Mouse (Mus musculus): Measurements from ENCODE around the gene Olfr319.
A peak's percentile ranks its signal among the peaks of the same experiment; 100 is the strongest.
"Not testable (repeated sequence)": the region's sequence is repeated elsewhere in the genome, so short reads cannot be mapped to it uniquely, and the experiment has no call there.

Olfr319 gene

DNA sequence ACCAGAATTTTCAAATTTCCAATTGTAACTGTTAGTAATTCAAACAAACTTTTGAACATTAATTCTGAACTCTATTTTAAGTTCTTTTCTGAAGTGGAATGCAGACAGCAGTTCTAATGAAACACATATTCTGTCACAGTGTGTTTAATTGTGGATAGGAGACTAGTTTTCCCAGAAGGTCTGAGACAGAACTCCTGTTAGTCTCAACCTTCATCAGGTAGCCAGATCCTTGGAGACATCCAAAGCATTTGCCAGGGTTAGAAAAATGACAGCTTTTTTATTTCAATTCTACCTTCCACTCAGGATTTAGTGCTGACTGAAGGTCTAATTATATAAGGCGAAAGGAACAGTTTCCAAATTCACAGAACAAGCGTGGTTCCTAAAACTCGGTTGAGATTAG is at the start of gene Olfr319:
Gene Olfr319, plus strand, starts transcription at position 301 of the 400 bp plus-strand sequence.
- DNase-seq (ENCODE audit: low spot score): no peak

DNA sequence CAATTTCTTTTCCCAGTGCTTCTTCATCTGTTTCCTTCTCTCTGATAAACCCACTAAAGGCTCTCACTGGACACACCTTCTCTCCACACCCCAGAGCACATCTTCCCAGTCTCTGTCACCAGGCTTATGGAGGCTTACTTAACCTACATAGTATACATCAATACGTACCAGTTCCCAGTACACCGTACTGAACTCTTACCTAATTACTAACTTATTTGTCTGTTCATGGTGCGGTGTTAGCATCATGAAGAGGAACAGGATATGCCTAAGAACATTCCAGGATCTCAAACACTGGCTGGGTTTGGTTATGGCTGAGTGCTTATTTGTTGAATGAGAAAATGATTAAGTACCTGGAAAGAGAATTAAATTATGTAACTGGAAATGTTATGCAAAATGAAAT is 43.8 kb upstream of the Olfr319 start:
- DNase-seq (ENCODE audit: low spot score): no peak

DNA sequence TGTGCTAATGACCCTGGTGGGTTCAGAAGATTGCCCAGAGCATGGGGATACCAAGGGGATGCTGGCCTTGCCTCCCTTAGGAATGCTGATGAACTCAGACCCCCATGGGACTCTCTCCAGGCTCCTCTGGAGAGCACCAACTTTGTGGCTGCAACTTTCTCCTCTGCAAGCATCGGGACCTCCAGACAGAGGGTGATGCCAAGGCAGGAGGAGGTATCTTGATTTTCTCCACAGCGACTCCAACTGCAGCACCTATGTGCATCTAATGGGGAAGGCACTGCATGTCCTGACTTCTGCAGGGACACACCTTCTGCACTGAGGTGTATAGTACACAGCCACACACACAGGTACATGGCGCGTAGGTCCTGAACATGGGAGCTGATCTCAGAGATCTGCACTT is 40.4 kb upstream of the Olfr319 start, which contains the start of gene Olfr322:
Gene Olfr322, plus strand, starts transcription at position 187 of the 400 bp plus-strand sequence.
- no peak for DNase-seq (ENCODE audit: low spot score)

DNA sequence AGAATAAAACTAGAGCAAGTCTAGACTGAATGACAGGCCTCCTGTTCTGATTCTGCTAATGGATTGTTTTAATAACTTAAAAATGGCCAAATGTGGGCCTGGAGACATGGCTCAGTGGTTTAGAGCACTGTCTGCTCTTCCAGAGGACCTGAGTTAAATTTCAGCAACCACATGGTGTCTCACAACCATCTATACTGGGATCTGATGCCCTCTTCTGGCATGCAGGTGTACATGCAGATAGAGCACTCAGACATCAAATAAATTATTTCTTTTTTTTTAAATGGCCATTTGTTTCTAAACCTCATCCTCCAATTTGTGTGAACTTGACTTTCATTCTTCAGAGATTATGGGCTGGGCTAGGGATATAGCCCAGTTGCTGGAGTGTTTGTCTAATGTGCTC is 29.7 kb upstream of the Olfr319 start:
- DNase-seq (ENCODE audit: low spot score): no peak

DNA sequence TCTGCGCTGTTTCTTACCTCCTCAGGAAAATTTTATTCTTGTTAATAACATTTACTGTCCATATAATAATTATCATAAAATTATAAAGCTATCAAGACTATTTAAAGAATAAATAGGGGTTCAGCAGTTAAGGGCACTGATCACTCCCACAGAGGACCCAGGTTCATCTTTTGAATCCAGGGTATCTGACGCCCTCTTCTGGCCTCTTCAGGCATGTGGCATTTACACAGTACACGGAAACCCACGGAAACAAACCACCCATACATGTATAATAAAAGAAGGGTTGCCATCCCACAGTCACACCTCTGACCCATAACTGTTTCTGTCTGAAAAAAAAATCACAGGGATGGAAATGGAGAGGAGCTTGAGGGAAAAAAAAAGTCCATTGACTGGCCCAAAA is 27.1 kb upstream of the Olfr319 start:
- no peak for DNase-seq (ENCODE audit: low spot score)

DNA sequence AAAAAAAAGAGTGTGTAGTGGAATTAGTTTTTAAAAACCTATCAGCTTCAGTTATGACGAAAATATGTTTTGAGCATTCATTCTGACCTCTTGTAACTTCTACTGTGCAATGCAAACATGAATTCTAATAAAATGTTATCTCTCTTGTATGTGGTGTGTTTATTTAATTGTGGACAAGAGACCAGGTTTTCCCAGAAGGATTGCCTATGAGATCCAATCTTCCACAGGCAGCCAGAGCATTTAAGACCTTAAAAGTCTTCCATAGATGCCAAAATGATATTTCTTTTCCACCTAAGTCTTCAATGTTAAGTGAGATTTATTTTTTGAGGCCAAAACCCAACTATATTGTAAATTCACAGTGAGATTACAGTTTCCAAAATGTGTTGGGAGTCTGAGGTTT is 18.2 kb upstream of the Olfr319 start, which contains the start of gene Olfr320:
Gene Olfr320, plus strand, starts transcription at position 301 of the 400 bp plus-strand sequence.
- no peak for DNase-seq (ENCODE audit: low spot score)

DNA sequence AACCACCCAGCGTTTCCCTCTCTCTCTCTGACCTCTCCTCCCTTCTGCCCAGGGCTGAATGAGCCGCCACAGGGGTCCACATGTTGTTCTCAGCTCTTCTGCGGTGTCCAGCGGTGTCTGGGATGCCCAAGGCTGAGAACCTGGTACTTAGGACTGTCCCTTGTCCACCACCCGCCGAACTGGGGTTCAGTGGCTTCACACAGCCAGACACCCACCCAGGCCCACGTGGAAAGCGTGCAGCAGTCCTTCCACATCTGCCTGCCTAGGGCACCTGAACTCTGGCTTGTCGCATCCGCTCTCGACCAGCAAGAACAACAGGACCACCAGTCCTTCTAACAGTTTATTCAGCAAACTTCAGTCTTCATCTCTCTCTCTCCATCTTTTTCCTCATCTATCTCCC is 10.1 kb downstream of the Olfr319 start:
- no peak for DNase-seq (ENCODE audit: low spot score)

DNA sequence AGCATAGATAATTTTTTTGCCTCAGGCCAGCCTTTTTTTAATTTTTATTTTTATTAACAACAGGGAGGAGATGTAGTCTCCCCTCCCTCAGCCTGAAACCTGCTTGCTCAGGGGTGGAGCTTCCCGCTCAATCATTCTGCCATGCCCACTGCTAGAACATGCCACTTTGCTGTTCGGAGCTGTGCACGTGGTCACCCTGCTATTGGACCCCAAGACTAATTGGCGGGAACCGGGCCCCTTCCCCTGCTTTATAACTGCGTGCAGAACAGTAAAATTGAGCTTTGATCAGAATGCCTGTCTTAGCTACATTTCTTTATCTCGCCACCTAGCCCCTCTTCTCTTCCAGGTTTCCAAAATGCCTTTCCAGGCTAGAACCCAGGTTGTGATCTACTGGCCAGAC is 18.8 kb downstream of the Olfr319 start:
- not testable (repeated sequence) for DNase-seq (ENCODE audit: low spot score)

DNA sequence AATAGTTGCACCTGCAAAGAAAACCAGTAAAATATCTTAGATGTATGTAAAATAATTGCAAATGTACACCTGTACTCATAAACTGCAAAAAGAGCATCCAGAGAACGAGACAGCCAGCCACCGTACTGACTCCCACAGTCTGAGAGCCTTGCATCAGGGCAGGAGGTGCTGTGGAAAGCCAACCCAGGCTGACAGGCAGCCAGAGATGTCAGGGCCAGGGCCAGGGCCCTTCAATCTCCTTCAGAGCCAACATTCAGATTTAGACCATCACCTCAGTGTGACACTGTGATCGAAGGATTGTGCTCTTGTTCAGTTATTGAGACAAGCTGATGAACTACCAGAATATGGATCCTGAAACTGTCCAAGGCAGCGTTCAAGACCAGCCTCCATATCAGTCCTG is 20.7 kb downstream of the Olfr319 start:
- no peak for DNase-seq (ENCODE audit: low spot score)

DNA sequence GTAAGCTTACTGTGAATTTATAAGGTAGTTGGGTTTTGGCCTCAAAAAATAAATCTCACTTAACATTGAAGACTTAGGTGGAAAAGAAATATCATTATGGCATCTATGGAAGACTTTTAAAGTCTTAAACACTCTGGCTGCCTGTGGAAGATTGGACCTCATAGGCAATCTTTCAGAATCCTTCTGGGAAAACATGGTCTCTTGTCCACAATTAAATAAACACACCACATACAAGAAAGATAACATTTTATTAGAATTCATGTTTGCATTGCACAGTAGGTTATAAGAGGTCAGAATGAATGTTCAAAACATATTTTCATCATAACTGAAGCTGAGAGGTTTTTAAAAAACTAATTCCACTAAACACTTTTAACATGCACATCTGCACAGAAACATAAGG is 25.0 kb downstream of the Olfr319 start, which contains the start of gene Olfr318:
Gene Olfr318, minus strand, starts transcription at position 101 of the 400 bp plus-strand sequence.
- DNase-seq (ENCODE audit: low spot score): no peak

DNA sequence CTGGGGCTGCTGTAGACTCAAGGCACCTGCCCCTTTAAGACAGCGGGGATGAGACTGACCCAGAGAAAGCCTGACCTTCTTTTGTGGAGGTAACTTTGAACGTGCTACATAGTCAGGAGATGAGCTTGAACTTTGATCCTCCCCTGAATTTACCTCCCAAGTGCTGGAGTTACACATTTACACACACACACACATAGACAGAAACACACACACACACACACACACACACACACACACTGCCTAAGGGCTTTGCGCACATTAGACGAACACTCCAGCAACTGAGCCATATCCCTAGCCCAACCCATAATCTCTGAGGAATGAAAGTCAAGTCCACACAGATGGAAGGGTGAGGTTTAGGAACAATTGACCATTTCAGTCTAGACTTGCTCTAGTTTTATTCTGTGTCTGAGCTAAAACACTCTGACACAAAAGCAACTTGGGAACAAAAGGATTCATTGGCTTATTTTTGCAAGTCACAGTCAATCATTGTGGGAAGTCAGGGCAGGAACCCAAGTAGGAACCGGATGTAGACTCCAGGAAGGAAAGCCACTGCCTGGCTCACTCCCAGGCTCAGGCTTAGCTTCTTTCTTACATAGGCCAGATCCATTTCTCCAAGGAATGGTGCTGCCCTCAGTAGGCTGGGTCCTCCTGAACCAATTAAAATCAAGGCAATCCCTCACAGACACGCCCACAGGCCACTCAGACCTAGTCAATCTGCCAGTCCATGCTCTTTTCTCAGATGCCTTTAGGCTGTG is 29.1 kb downstream of the Olfr319 start:
- not testable (repeated sequence) for DNase-seq (ENCODE audit: low spot score)

DNA sequence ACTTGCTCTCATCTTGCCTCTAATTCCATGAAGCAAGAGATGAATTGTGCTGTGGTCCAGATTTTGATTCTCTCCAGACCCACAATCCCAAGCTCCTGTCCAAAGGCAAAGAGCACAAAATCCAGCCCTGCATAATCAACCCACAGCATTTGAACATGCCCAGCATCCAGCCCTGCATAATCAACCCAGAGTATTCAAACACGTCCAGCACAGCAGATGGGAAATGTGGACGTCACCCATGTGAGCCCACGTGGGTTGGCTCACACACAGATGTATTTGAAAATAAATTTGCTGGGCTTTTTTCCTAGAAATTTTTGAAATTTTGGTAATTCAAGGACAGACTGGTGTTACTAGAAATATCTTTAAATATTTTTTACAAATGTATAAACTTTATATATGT is 34.4 kb downstream of the Olfr319 start:
- peak; percentile 3 for DNase-seq (ENCODE audit: low spot score)

DNA sequence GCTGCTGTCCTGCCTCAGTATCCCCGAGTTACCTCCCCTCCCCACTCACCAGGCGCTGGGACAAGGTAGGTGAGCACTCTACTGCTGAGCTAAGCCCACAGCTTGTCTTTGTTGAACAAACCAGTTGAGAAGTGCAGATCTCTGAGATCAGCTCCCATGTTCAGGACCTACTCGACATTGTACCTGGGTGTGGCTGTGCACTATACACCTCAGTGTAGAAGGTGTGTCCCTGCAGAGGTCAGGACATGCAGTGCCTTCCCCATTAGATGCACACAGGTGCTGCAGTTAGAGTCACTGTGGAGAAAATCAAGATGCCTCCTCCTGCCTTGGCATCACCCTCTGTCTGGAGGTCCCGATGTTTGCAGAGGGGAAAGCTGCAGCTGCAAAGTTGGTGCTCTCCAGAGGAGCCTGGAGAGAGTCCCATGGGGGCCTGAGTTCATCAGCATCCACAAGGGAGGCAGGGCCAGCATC is 39.9 kb downstream of the Olfr319 start, which contains the start of gene Olfr317:
Gene Olfr317, minus strand, starts transcription at position 421 of the 471 bp plus-strand sequence.
- DNase-seq (ENCODE audit: low spot score): no peak

DNA sequence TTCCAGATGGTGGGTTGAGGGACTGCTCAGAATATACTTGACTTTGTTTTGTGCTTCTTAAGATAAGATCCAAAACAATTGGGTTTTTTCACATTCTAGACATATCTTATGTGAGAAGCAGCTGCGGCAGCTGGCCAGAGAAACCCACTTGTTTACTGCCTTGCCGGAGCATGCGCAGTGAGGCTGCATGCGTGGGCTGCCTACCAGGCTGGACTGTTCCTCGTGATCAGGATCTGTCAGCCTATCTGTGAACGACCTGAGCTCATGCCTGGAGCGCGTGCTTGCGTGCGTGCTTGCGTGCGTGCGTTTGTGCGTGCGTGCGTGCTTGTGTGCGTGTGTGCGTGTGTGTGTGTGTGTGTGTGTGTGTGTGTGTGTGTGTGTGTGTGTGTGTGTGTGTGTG is 52.1 kb downstream of the Olfr319 start:
- peak; percentile 33 for DNase-seq (ENCODE audit: low spot score)

DNA sequence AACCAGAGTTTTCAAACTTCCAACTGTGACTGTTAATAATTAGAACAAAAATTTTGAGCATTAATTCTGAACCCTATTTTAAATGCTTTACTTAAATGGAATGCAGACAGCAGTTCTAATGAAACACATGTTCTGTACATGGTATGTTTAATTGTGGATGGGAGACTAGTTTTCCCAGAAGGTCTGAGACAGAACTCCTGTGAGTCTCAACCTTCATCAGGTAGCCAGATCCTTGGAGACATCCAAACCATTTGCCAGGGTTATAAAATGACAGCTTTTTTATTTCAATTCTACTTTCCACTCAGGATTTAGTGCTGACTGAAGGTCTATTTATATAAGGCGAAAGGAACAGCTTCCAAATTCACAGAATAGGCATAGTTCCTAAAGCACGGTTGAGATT is 53.5 kb downstream of the Olfr319 start, which contains the start of gene Olfr316:
Gene Olfr316, plus strand, starts transcription at position 301 of the 400 bp plus-strand sequence.
- no peak for DNase-seq (ENCODE audit: low spot score)
